Mouse (Mus musculus): ENCODE measurements at regions not wholly inside any gene's neighbourhood (a gene's known extent, or its start where the extent isn't known, plus 50 kb on each side); places are given as distances from the start of the nearest gene placed in this dataset.

DNA sequence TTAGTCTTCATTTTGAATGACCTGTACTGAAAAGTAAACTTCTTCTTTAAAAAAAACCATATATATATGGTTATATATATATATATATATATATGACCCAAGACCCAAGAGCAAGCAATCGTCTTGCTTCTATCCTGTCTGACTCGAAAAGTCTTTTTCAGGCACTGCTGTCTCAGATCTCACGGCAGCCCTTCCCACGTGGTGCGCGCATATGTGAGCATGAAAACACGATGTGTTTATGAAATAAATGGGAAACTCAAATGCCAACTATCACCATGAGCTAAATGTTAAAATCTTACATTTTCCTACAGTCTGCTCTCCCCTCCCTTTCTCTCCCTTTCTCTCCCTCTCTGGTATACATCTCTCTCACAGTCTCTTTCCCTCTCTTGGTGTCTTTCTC, 1625.4 kb upstream of the Gm6569 start:
- no peak for TF ChIP-seq POLR2A (IDR thresholded peaks at IDR 0.05; ENCODE audit: low read depth, low read length)
- TF ChIP-seq CTCF (conservative IDR thresholded peaks at IDR 0.05; ENCODE audit: insufficient read depth, insufficient read length, low read depth, low read length), result no peak

Measured in kidney, adult 2 months (tissue).